Mouse (Mus musculus): ENCODE measurements around the gene Ctsd.

DNA sequence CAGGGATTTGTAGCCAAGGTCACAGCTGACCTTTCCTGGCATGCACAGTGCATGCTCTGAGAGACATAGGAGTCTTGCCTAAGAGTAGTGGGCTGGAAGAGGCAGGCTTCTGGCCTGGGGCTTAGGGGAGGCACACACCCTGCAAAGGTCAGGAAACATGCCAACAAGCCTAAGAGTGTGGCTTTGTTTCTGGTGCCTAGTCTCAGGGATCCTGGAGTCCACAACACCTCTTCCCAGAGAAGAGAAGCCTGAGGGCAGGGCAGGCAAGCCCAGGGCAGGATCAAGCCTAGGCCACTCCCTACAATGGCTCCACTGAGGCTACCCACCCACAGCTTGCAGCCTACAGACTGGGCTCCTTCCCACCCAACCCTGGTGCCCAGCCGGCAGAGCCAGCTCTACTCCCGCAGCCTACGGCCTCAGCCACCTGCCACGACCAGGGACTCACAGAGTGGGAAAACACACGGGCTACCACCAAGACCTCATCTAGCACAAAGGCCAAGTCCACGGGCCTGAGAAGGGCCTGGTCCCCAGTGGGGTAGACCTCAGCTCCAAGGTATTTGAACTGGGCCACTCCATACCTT, 1.1 kb downstream of the Ctsd start:
- TF ChIP-seq CTCF (conservative IDR thresholded peaks at IDR 0.05; ENCODE audit: low read length) (no peak), NANOG (IDR thresholded peaks at IDR 0.05; ENCODE audit: borderline replicate concordance, low read length) (no peak), POU5F1 (IDR thresholded peaks at IDR 0.05; ENCODE audit: borderline replicate concordance, low read length) (no peak)
